Mouse (Mus musculus) limb, embryonic 14.5 days (tissue): Measurements from ENCODE around the gene Pcsk7. TPM values are rescaled to one million over a fixed set of nuclear protein-coding genes. Genes with fewer than 3 reads are reported as not detected.

Experiments used
- ATAC-seq: fragments of 200-750 bp; cut with Nextera tagmentation; 2 replicates; pipeline ENCODE4 v1.8.0; 2017; ENCODE audit warnings: low read depth, moderate number of reproducible peaks, moderate TSS enrichment; ENCODE audit not compliant: low FRiP score
- DNase-seq: peaks from one replicate; pipeline ENCODE4 v3.0.0-alpha.2; 2015; ENCODE audit warnings: low spot score
- H3K27ac ChIP-seq: fragments of 300-500 bp; sonication (generic); replicated peaks from 2 replicates; pipeline ENCODE4 v1.5.1; 2014; ENCODE audit warnings: low read depth, mild to moderate bottlenecking, low read length, moderate library complexity, mixed read lengths
- H3K27me3 ChIP-seq: fragments of 300-500 bp; sonication (generic); 2 replicates; pipeline ENCODE4 v1.6.1; 2014; ENCODE audit warnings: low read length, mixed read lengths; ENCODE audit not compliant: control insufficient read depth, insufficient read depth
- H3K36me3 ChIP-seq: fragments of 300-500 bp; sonication (generic); 2 replicates; pipeline ENCODE4 v1.6.1; 2014; ENCODE audit warnings: mild to moderate bottlenecking, low read length, moderate library complexity, mixed read lengths; ENCODE audit not compliant: control insufficient read depth, insufficient read depth
- H3K4me1 ChIP-seq: fragments of 300-500 bp; sonication (generic); 2 replicates; pipeline ENCODE4 v1.6.1; 2014; ENCODE audit warnings: antibody characterized with exemption, low read length, mixed read lengths; ENCODE audit not compliant: control insufficient read depth, insufficient read depth
- H3K4me2 ChIP-seq: fragments of 300-500 bp; sonication (generic); replicated peaks from 2 replicates; pipeline ENCODE4 v1.6.1; 2014; ENCODE audit warnings: low read depth, mild to moderate bottlenecking, low read length, moderate library complexity; ENCODE audit not compliant: severe bottlenecking
- H3K4me3 ChIP-seq: fragments of 300-500 bp; sonication (generic); replicated peaks from 2 replicates; pipeline ENCODE4 v1.5.1; 2014; ENCODE audit warnings: low read length
- H3K9ac ChIP-seq: fragments of 300-500 bp; sonication (generic); 2 replicates; pipeline ENCODE4 v1.6.1; 2014; ENCODE audit warnings: mild to moderate bottlenecking, low read depth, low read length, moderate library complexity; ENCODE audit not compliant: severe bottlenecking
- H3K9me3 ChIP-seq: fragments of 300-500 bp; sonication (generic); 2 replicates; pipeline ENCODE4 v1.6.1; 2016; ENCODE audit warnings: low read length; ENCODE audit not compliant: control insufficient read depth
- POLR2A ChIP-seq: fragments of 200-500 bp; IDR thresholded peaks from 2 replicates; pipeline ENCODE4 v1.8.0; 2012; ENCODE audit warnings: inconsistent platforms, mild to moderate bottlenecking, moderate library complexity, borderline replicate concordance; ENCODE audit not compliant: insufficient read depth, insufficient read length; ENCODE audit errors: extremely low read depth
- WGBS: fragments of 180-500 bp; shearing (Covaris S2); extraction: QIAGEN DNeasy Blood & Tissue Kit; methylation state at CpG from one replicate; pipeline ENCODE4 v1.1.7; 2014; 5-methylcytosine and 5-hydroxymethylcytosine counted together
- polyA plus RNA-seq, 2 experiments: library from polyadenylated mRNA; depleted of rRNA in 1 of 2; stranded (reverse) in 1 of 2; unstranded in 1 of 2; fragments of >200 nt; fragmentation: Nextera tagmentation in 1 of 2; extraction: Ambion mirVana in 1 of 2; gene quantifications; 2 replicates each; pipeline versions ENCODE4 v1.2.1 to v1.2.3; 2012 to 2014

Pcsk7 gene
- polyA plus RNA-seq, 2 experiments: 17.3 to 33.3 TPM

- Histone ChIP-seq H3K27ac (no peak overlapping the region), H3K9me3 (no peaks in the 10 kb centered on the region), H3K4me3 (no peak overlapping the region), H3K9ac (no peak overlapping the region), H3K4me1 (peaks cover 15% of the 10 kb centered on the region), H3K36me3 (peaks cover 48% of the 10 kb centered on the region), H3K27me3 (no peaks in the 10 kb centered on the region), H3K4me2 (no peak overlapping the region)
- ATAC-seq: no peak
- TF ChIP-seq POLR2A: no peak
- DNase-seq: no peak
- WGBS: 88% methylated on average over 4 of the region's 4 CpGs
Observed at GRCm38 (mm10) chr9:45952057-45952456, 45.8 kb downstream of the Pcsk7 start.

DNA sequence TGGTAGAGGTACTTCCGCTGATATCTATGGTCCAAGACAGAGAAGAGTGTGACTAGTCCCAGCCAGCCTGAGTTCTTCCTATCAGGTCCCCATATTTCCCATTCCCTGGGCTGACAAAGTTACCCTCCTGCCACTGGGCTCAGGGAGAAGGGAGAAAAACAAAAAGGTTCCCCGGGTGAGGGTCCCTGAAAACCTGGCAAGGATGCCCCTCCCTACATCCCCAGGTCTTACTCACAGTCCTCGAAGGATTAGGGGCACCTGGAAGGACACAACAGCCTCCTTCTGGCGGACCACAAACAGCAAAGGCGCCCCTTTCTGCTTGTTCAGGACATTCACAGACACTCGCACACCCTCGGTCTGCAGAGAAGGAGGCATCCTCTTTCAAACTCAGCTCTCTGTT, 46.6 kb downstream of the Pcsk7 start:
- TF ChIP-seq POLR2A: no peak
- 88% methylated on average over 7 of the region's 7 CpGs for WGBS
- H3K9ac ChIP-seq: peak overlapping the region; percentile 88; the same call in 1 of the 2 replicates
- ATAC-seq (no peak), DNase-seq (no peak)
- H3K9me3 ChIP-seq: no peaks in the 10 kb centered on the region
- no peak overlapping the region for H3K27ac ChIP-seq
- H3K4me2 ChIP-seq: peak overlapping the region; percentile 83; the same call in 1 of the 2 replicates
- H3K4me3 ChIP-seq: 0 out of 2 replicates have a peak overlapping the region, but pooled peaks have one; percentile 93
- peaks cover 40% of the 10 kb centered on the region for H3K36me3 ChIP-seq
- H3K4me1 ChIP-seq: peaks cover 15% of the 10 kb centered on the region
- H3K27me3 ChIP-seq: no peaks in the 10 kb centered on the region

DNA sequence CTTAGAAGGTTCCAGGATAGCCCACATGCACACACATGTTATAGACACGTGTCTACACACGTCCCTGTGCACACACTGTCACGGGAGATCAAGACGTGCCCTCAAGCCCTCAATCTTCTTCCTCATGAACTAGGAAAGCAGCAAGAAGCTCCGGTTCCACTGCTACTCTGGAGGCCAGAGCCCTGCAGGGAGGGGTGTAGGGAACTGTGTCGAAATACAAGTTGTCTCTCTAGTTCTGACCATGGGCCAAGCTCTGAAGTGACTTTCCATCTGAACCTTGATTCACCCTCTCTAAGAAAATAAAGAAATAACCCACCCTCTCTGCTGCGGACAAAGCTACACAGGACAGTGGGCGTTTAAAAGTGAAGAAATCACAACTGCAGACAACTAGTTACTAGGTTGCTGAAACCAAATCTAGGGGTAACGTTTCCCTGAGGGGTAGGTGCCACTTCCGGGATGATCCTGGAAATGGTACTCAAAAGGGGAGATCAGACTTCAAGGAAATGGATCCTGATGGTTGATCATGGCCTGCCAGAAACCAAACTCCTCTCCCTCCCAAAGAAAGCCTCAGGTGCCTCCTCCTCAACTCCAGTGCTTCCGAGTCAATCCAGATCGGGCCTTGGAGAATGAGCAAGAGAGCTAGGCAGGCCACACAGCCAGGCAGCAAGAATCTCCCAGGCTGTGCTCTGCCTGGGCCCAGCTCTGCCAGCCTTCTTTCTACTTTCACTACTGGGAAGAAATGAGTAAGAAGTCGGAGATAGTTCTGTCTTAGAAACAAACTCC, 47.4 kb downstream of the Pcsk7 start:
- Histone ChIP-seq H3K9me3 (no peaks in the 10 kb centered on the region), H3K27ac (peak overlapping the region; percentile 85), H3K27me3 (no peaks in the 10 kb centered on the region), H3K36me3 (peaks cover 34% of the 10 kb centered on the region), H3K9ac (peak overlapping the region; percentile 88), H3K4me3 (peak overlapping the region; percentile 93), H3K4me2 (peak overlapping the region; percentile 83), H3K4me1 (peaks cover 15% of the 10 kb centered on the region)
- DNase-seq (no peak), ATAC-seq (no peak)
- no peak for TF ChIP-seq POLR2A
- WGBS: 50% methylated on average over 13 of the region's 13 CpGs

DNA sequence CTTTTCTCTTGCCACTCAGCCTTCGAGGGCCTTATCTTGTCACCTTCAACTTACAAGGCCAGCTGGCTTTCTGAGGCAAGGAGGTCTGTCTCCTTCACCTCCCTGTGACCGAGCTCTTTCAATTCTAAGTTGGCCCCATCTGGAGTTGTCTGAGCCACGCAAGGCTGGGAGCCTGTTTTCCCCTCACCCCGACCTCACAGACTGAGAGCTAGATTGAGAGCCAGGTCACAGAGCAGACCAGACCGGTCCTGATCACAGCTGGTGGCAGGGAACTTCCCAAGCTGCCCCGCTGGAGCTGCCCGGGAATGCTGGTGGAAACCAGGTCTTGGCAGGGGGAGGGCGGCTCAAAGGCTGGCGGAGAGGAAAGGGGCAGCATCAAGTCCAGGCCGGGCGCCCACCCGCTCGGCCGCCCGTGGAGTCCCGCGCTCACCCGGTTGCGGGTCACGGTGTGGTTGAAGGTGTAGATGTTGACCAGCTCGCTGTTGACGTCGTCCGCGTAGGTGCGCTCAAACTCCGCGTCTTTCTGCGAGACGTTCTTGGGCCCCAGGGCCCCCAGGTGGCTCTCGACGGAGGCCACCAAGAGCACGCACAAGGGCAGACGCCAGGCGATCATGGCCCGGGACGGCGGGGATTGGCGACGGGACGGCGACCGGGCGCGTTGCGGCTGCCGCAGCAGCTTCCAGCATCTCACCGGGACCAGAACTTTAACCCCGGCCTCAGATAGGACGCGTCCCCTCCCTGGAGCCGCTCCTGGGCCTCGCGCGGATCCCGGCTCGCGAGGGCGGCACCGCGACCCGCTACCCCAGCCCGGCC, 48.2 kb downstream of the Pcsk7 start:
- Histone ChIP-seq H3K4me3 (peak overlapping the region; percentile 93), H3K27me3 (no peaks in the 10 kb centered on the region), H3K4me2 (peak overlapping the region; percentile 83), H3K27ac (peak overlapping the region; percentile 85), H3K9ac (peak overlapping the region; percentile 88), H3K9me3 (no peaks in the 10 kb centered on the region), H3K4me1 (peaks cover 15% of the 10 kb centered on the region), H3K36me3 (peaks cover 26% of the 10 kb centered on the region)
- WGBS: 1% methylated on average over 53 of the region's 63 CpGs
- ATAC-seq (peak; percentile 38; the same call in 1 of the 2 replicates), DNase-seq (no peak)
- no peak for TF ChIP-seq POLR2A
